Mouse (Mus musculus) brain, adult 2 months (tissue): ENCODE measurements around the gene Lrrc46.

ENCODE experiments used
- DNase-seq: peaks from one replicate; pipeline ENCODE4 v3.0.0; 2011; ENCODE audit warnings: low read depth, low spot score

Gene Lrrc46

GRCm38 (mm10) chr11:97013121-97013670 is 28.0 kb downstream of the Lrrc46 start, which contains the start of gene Sp6:
TSS of gene Sp6 (plus strand) at chr11:97013394.
- no peak for DNase-seq

GRCm38 (mm10) chr11:97009198-97009790 is 31.9 kb downstream of the Lrrc46 start:
- no peak for DNase-seq

GRCm38 (mm10) chr11:97007093-97007794 is 34.0 kb downstream of the Lrrc46 start:
- DNase-seq: no peak

GRCm38 (mm10) chr11:97003170-97003569 is 38.0 kb downstream of the Lrrc46 start:
- no peak for DNase-seq

- DNase-seq: peak; percentile 51
These were observed 43.7 kb downstream of the Lrrc46 start for GRCm38 (mm10) chr11:96997380-96997956.

GRCm38 (mm10) chr11:96996773-96997379 is 44.3 kb downstream of the Lrrc46 start:
- DNase-seq: no peak

GRCm38 (mm10) chr11:96995836-96996772 is 45.1 kb downstream of the Lrrc46 start:
- no peak for DNase-seq

GRCm38 (mm10) chr11:96995031-96995430 is 46.2 kb downstream of the Lrrc46 start:
- DNase-seq: no peak

GRCm38 (mm10) chr11:96992722-96993311 is 48.4 kb downstream of the Lrrc46 start:
- peak; percentile 43 for DNase-seq

- DNase-seq: peak; percentile 62
These were observed 49.7 kb downstream of the Lrrc46 start for GRCm38 (mm10) chr11:96991501-96991900.

GRCm38 (mm10) chr11:96987873-96988655 is 53.1 kb downstream of the Lrrc46 start:
- peak; percentile 59 for DNase-seq

GRCm38 (mm10) chr11:96986463-96986862 is 54.7 kb downstream of the Lrrc46 start:
- DNase-seq: no peak

- no peak for DNase-seq
These were observed 56.3 kb downstream of the Lrrc46 start for GRCm38 (mm10) chr11:96984903-96985302.
